Mouse (Mus musculus): Measurements from ENCODE around the gene Sfta2.

GRCm38 (mm10) chr17:35699919-35700318 lies 98.6 kb downstream of the Sfta2 start:
- TF ChIP-seq POLR2A (IDR thresholded peaks at IDR 0.05; ENCODE audit: low read depth, low read length) = peak; percentile 3
- no peak for TF ChIP-seq CTCF (conservative IDR thresholded peaks at IDR 0.05; ENCODE audit: insufficient read depth, insufficient read length, low read depth, low read length)

Measured in kidney, adult 2 months (tissue).